Mouse (Mus musculus) liver, embryonic 14.5 days (tissue): ENCODE data around the gene Ssr4.
A peak's percentile ranks its signal among the peaks of the same experiment; 100 is the strongest.

Experiments
- CTCF ChIP-seq: IDR thresholded peaks from 2 replicates; pipeline ENCODE4 v1.5.1; 2016; ENCODE audit warnings: antibody characterized with exemption, low read depth, control low read depth
- EP300 ChIP-seq: IDR thresholded peaks from 2 replicates; pipeline ENCODE4 v1.6.1; 2016; ENCODE audit warnings: antibody characterized with exemption, low read depth

- TF ChIP-seq CTCF: peak; percentile 73
- peak; percentile 61; the same call in 1 of the 2 replicates for TF ChIP-seq EP300
Measured at GRCm38 (mm10) chrX:73786364-73787224, at the start of gene Ssr4, which contains the start of gene Idh3g.
